Mouse (Mus musculus): Measurements from ENCODE around the gene Slc15a5. TPM values are rescaled to one million over a fixed set of nuclear protein-coding genes. Genes with fewer than 3 reads are reported as not detected.

The Slc15a5 gene
- polyA plus RNA-seq, 1 experiment: not detected

GRCm38 (mm10) chr6:138069921-138070320 lies 9.8 kb downstream of the Slc15a5 start:
- H3K4me3 ChIP-seq (ENCODE audit: insufficient read depth, low read length): no peak overlapping the region
- TF ChIP-seq CTCF (IDR thresholded peaks at IDR 0.05; ENCODE audit: borderline replicate concordance, insufficient read depth, low read length) (no peak), POLR2A (IDR thresholded peaks at IDR 0.05; ENCODE audit: low read depth, low read length) (no peak)

GRCm38 (mm10) chr6:138055572-138055971 lies 24.1 kb downstream of the Slc15a5 start:
- TF ChIP-seq POLR2A (IDR thresholded peaks at IDR 0.05; ENCODE audit: low read depth, low read length): no peak
- Histone ChIP-seq H3K4me1 (ENCODE audit: control insufficient read depth, insufficient read depth, low read length) (no peaks in the 10 kb centered on the region), H3K27ac (ENCODE audit: insufficient read depth, low read length) (no peak overlapping the region), H3K4me3 (ENCODE audit: insufficient read depth, low read length) (no peak overlapping the region)

More at GRCm38 (mm10) chr6:138069921-138070320, 9.8 kb downstream of the Slc15a5 start:
- no peak overlapping the region for H3K27ac ChIP-seq (ENCODE audit: insufficient read depth, low read length)
- H3K4me1 ChIP-seq (ENCODE audit: control insufficient read depth, insufficient read depth, low read length): no peaks in the 10 kb centered on the region

- Histone ChIP-seq H3K27ac (ENCODE audit: insufficient read depth, low read length) (no peak overlapping the region), H3K4me3 (ENCODE audit: insufficient read depth, low read length) (no peak overlapping the region), H3K4me1 (ENCODE audit: control insufficient read depth, insufficient read depth, low read length) (no peaks in the 10 kb centered on the region)
- no peak for TF ChIP-seq POLR2A (IDR thresholded peaks at IDR 0.05; ENCODE audit: low read depth, low read length)
- TF ChIP-seq CTCF (IDR thresholded peaks at IDR 0.05; ENCODE audit: borderline replicate concordance, insufficient read depth, low read length): no peak
Observed at GRCm38 (mm10) chr6:138054956-138055355, 24.8 kb downstream of the Slc15a5 start.

- TF ChIP-seq CTCF (IDR thresholded peaks at IDR 0.05; ENCODE audit: borderline replicate concordance, insufficient read depth, low read length) (no peak), POLR2A (IDR thresholded peaks at IDR 0.05; ENCODE audit: low read depth, low read length) (no peak)
- Histone ChIP-seq H3K27ac (ENCODE audit: insufficient read depth, low read length) (no peak overlapping the region), H3K4me1 (ENCODE audit: control insufficient read depth, insufficient read depth, low read length) (no peaks in the 10 kb centered on the region)
Observed at GRCm38 (mm10) chr6:138054166-138054565, 25.6 kb downstream of the Slc15a5 start.

GRCm38 (mm10) chr6:138053686-138054085 lies 26.0 kb downstream of the Slc15a5 start:
- no peak overlapping the region for H3K4me3 ChIP-seq (ENCODE audit: insufficient read depth, low read length)
- no peaks in the 10 kb centered on the region for H3K4me1 ChIP-seq (ENCODE audit: control insufficient read depth, insufficient read depth, low read length)
- no peak for TF ChIP-seq POLR2A (IDR thresholded peaks at IDR 0.05; ENCODE audit: low read depth, low read length)
- TF ChIP-seq CTCF (IDR thresholded peaks at IDR 0.05; ENCODE audit: borderline replicate concordance, insufficient read depth, low read length): no peak
- no peak overlapping the region for H3K27ac ChIP-seq (ENCODE audit: insufficient read depth, low read length)

More at GRCm38 (mm10) chr6:138054166-138054565, 25.6 kb downstream of the Slc15a5 start:
- H3K4me3 ChIP-seq (ENCODE audit: insufficient read depth, low read length): no peak overlapping the region

GRCm38 (mm10) chr6:138045364-138045763 lies 34.4 kb downstream of the Slc15a5 start:
- no peak overlapping the region for H3K27ac ChIP-seq (ENCODE audit: insufficient read depth, low read length)
- H3K4me1 ChIP-seq (ENCODE audit: control insufficient read depth, insufficient read depth, low read length): no peaks in the 10 kb centered on the region
- no peak overlapping the region for H3K4me3 ChIP-seq (ENCODE audit: insufficient read depth, low read length)
- TF ChIP-seq CTCF (IDR thresholded peaks at IDR 0.05; ENCODE audit: borderline replicate concordance, insufficient read depth, low read length): no peak
- no peak for TF ChIP-seq POLR2A (IDR thresholded peaks at IDR 0.05; ENCODE audit: low read depth, low read length)

GRCm38 (mm10) chr6:138042891-138043290 lies 36.8 kb downstream of the Slc15a5 start:
- no peak for TF ChIP-seq POLR2A (IDR thresholded peaks at IDR 0.05; ENCODE audit: low read depth, low read length)
- TF ChIP-seq CTCF (IDR thresholded peaks at IDR 0.05; ENCODE audit: borderline replicate concordance, insufficient read depth, low read length): no peak
- Histone ChIP-seq H3K27ac (ENCODE audit: insufficient read depth, low read length) (no peak overlapping the region), H3K4me1 (ENCODE audit: control insufficient read depth, insufficient read depth, low read length) (no peaks in the 10 kb centered on the region), H3K4me3 (ENCODE audit: insufficient read depth, low read length) (no peak overlapping the region)

GRCm38 (mm10) chr6:138041865-138042264 lies 37.9 kb downstream of the Slc15a5 start:
- no peaks in the 10 kb centered on the region for H3K4me1 ChIP-seq (ENCODE audit: control insufficient read depth, insufficient read depth, low read length)
- no peak overlapping the region for H3K27ac ChIP-seq (ENCODE audit: insufficient read depth, low read length)
- no peak for TF ChIP-seq CTCF (IDR thresholded peaks at IDR 0.05; ENCODE audit: borderline replicate concordance, insufficient read depth, low read length)
- no peak for TF ChIP-seq POLR2A (IDR thresholded peaks at IDR 0.05; ENCODE audit: low read depth, low read length)
- H3K4me3 ChIP-seq (ENCODE audit: insufficient read depth, low read length): no peak overlapping the region

GRCm38 (mm10) chr6:138037587-138037986 lies 42.1 kb downstream of the Slc15a5 start:
- Histone ChIP-seq H3K27ac (ENCODE audit: insufficient read depth, low read length) (no peak overlapping the region), H3K4me3 (ENCODE audit: insufficient read depth, low read length) (no peak overlapping the region), H3K4me1 (ENCODE audit: control insufficient read depth, insufficient read depth, low read length) (no peaks in the 10 kb centered on the region)
- TF ChIP-seq POLR2A (IDR thresholded peaks at IDR 0.05; ENCODE audit: low read depth, low read length): no peak
- 0 out of 2 replicates have a peak, but pooled peaks have one; percentile 10 for TF ChIP-seq CTCF (IDR thresholded peaks at IDR 0.05; ENCODE audit: borderline replicate concordance, insufficient read depth, low read length)

- Histone ChIP-seq H3K4me3 (ENCODE audit: insufficient read depth, low read length) (no peak overlapping the region), H3K4me1 (ENCODE audit: control insufficient read depth, insufficient read depth, low read length) (no peaks in the 10 kb centered on the region), H3K27ac (ENCODE audit: insufficient read depth, low read length) (no peak overlapping the region)
- TF ChIP-seq POLR2A (IDR thresholded peaks at IDR 0.05; ENCODE audit: low read depth, low read length) (no peak), CTCF (IDR thresholded peaks at IDR 0.05; ENCODE audit: borderline replicate concordance, insufficient read depth, low read length) (no peak)
Observed at GRCm38 (mm10) chr6:138036891-138037290, 42.8 kb downstream of the Slc15a5 start.

- no peak for TF ChIP-seq POLR2A (IDR thresholded peaks at IDR 0.05; ENCODE audit: low read depth, low read length)
- TF ChIP-seq CTCF (IDR thresholded peaks at IDR 0.05; ENCODE audit: borderline replicate concordance, insufficient read depth, low read length): no peak
Observed at GRCm38 (mm10) chr6:138016898-138017297, 62.8 kb downstream of the Slc15a5 start.

More at GRCm38 (mm10) chr6:138016898-138017297, 62.8 kb downstream of the Slc15a5 start:
- Histone ChIP-seq H3K4me3 (ENCODE audit: insufficient read depth, low read length) (no peak overlapping the region), H3K27ac (ENCODE audit: insufficient read depth, low read length) (no peak overlapping the region), H3K4me1 (ENCODE audit: control insufficient read depth, insufficient read depth, low read length) (no peaks in the 10 kb centered on the region)
